In the genomic region with DNA sequence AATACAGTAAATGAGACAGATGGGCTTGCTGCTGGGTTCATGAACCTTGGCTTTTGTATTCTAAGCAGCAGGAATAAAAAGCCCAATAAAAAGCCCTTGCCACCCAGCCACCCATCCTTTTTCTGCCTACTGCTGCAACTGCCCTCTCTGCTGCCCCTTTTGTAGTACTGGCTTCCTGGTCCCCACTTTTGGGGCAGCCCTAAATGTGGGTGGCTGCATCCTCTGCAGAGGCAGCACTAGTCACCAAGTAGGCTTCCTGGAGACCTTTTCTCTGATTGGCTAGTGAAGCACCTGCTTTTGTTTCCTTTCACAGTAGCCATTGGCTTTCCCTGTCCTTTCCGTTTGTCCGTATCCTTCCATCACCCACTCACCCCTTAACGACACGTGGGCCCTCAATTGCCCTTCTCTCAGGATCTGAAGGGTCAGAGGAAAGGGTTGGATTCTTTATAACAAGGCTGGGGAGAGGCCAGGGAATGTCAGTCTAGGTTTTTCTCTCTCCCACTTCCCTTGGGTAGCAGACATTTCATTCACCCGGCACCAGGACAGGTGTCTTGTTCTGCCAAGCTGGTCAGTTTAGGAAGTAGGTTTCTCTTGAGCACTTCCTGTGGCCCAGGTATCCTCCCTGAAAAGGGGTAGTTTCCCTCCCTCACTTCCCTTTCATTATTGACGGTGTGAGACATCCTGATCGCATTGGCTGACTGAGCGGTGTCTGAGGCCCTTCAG, we compare ENCODE assay signal across 9 mouse cellular contexts. TPM values are rescaled to one million over a fixed set of nuclear protein-coding genes. Genes with fewer than 3 reads are reported as not detected.
A peak's percentile ranks its signal among the peaks of the same experiment; 100 is the strongest.
DNase-seq lines count a peak whose midpoint lies in the region; ATAC-seq and TF ChIP-seq lines count a peak whose summit lies in the region.
"Had no signal": no experiment of that assay in that cellular context is flagged by ENCODE, and none has a peak within 500 bp of the region (broad histone marks: within the 10 kb centered on the region; RNA-seq: fewer than 3 reads in every experiment).

No protein-coding gene starts in this region.

- DNase-seq in heart, adult 18-20 months, result no peak
- peak; percentile 38 for DNase-seq in 416B (ENCODE audit: low read depth)
- no peak for DNase-seq in Muller cell, postnatal 12 days (ENCODE audit: inconsistent ontology term)
- no peak for DNase-seq in kidney, postnatal 10 days

- H3K36me3 ChIP-seq in heart, embryonic 11.5 days (ENCODE audit: control insufficient read depth, insufficient read depth, low read length), result peaks cover 10% of the 10 kb centered on the region
- H3K36me3 ChIP-seq in embryonic facial prominence, embryonic 12.5 days, result peaks cover 28% of the 10 kb centered on the region
- peaks cover 31% of the 10 kb centered on the region for H3K36me3 ChIP-seq in intestine, postnatal 0 days (ENCODE audit: control insufficient read depth, insufficient read depth)
- peaks cover 24% of the 10 kb centered on the region for H3K36me3 ChIP-seq in neural tube, embryonic 15.5 days

- no peak for ATAC-seq in heart, embryonic 11.5 days (replicated peaks; ENCODE audit: insufficient number of reproducible peaks, low FRiP score, low TSS enrichment)
- ATAC-seq in embryonic facial prominence, embryonic 12.5 days (ENCODE audit: insufficient number of reproducible peaks, insufficient read depth, low FRiP score, low TSS enrichment), result no peak
- ATAC-seq in intestine, postnatal 0 days, result no peak
- ATAC-seq in neural tube, embryonic 15.5 days (ENCODE audit: low FRiP score), result no peak

- peak overlapping the region; percentile 96 for H3K27ac ChIP-seq in heart, embryonic 11.5 days (ENCODE audit: low read depth, low read length)
- H3K27ac ChIP-seq in embryonic facial prominence, embryonic 12.5 days, result peak overlapping the region; percentile 84
- peak overlapping the region; percentile 99 for H3K27ac ChIP-seq in intestine, postnatal 0 days (ENCODE audit: low read depth, low read length)
- H3K27ac ChIP-seq in neural tube, embryonic 15.5 days (replicated peaks), result peak overlapping the region; percentile 84

- 28% methylated on average over 8 of the region's 8 CpGs for WGBS in heart, embryonic 11.5 days (ENCODE audit: insufficient replicate concordance)
- 25% methylated on average over 8 of the region's 8 CpGs for WGBS in embryonic facial prominence, embryonic 12.5 days
- WGBS in intestine, postnatal 0 days, result 21% methylated on average over 8 of the region's 8 CpGs
- WGBS in neural tube, embryonic 15.5 days, result 9% methylated on average over 8 of the region's 8 CpGs

- H3K4me1 ChIP-seq in heart, embryonic 11.5 days (ENCODE audit: control insufficient read depth, insufficient read depth, low read length), result peaks cover 48% of the 10 kb centered on the region
- H3K4me1 ChIP-seq in embryonic facial prominence, embryonic 12.5 days, result peaks cover 44% of the 10 kb centered on the region
- peaks cover 11% of the 10 kb centered on the region; the same call in 1 of the 2 replicates for H3K4me1 ChIP-seq in intestine, postnatal 0 days (replicated peaks; ENCODE audit: control insufficient read depth, insufficient read depth, low read length)
- peaks cover 67% of the 10 kb centered on the region for H3K4me1 ChIP-seq in neural tube, embryonic 15.5 days

- no peaks in the 10 kb centered on the region for H3K27me3 ChIP-seq in heart, embryonic 11.5 days (ENCODE audit: control insufficient read depth, insufficient read depth, low read length)
- no peaks in the 10 kb centered on the region for H3K27me3 ChIP-seq in embryonic facial prominence, embryonic 12.5 days
- no peaks in the 10 kb centered on the region for H3K27me3 ChIP-seq in intestine, postnatal 0 days (replicated peaks; ENCODE audit: control insufficient read depth, insufficient read depth, low read length)
- no peaks in the 10 kb centered on the region for H3K27me3 ChIP-seq in neural tube, embryonic 15.5 days (replicated peaks)
- H3K27me3 ChIP-seq: Patski had no signal

- no peak for TF ChIP-seq CTCF in intestine, postnatal 0 days (IDR thresholded peaks at IDR 0.05; ENCODE audit: low read depth)

- H3K9me3 ChIP-seq in heart, embryonic 11.5 days (replicated peaks; ENCODE audit: control insufficient read depth, low read length), result no peaks in the 10 kb centered on the region
- no peaks in the 10 kb centered on the region for H3K9me3 ChIP-seq in embryonic facial prominence, embryonic 12.5 days
- H3K9me3 ChIP-seq in intestine, postnatal 0 days (ENCODE audit: control insufficient read depth), result no peaks in the 10 kb centered on the region
- no peaks in the 10 kb centered on the region for H3K9me3 ChIP-seq in neural tube, embryonic 15.5 days (replicated peaks)

- H3K4me2 ChIP-seq in heart, embryonic 11.5 days, result peak overlapping the region; percentile 94
- peak overlapping the region; percentile 81 for H3K4me2 ChIP-seq in embryonic facial prominence, embryonic 12.5 days (replicated peaks)
- peak overlapping the region; percentile 85 for H3K4me2 ChIP-seq in intestine, postnatal 0 days (replicated peaks; ENCODE audit: low read depth)
- H3K4me2 ChIP-seq in neural tube, embryonic 15.5 days, result peak overlapping the region; percentile 95

- H3K9ac ChIP-seq in heart, embryonic 11.5 days (ENCODE audit: low read depth, low read length), result peak overlapping the region; percentile 70; the same call in 1 of the 2 replicates
- peak overlapping the region; percentile 53; the same call in 1 of the 2 replicates for H3K9ac ChIP-seq in embryonic facial prominence, embryonic 12.5 days
- H3K9ac ChIP-seq in intestine, postnatal 0 days (ENCODE audit: low read depth, low read length), result peak overlapping the region; percentile 96
- peak overlapping the region; percentile 72 for H3K9ac ChIP-seq in neural tube, embryonic 15.5 days (replicated peaks)

- H3K4me3 ChIP-seq in heart, embryonic 11.5 days (ENCODE audit: low read depth, low read length), result peak overlapping the region; percentile 58
- peak overlapping the region; percentile 57 for H3K4me3 ChIP-seq in embryonic facial prominence, embryonic 12.5 days
- peak overlapping the region; percentile 56 for H3K4me3 ChIP-seq in intestine, postnatal 0 days (ENCODE audit: low read depth, low read length)
- H3K4me3 ChIP-seq in neural tube, embryonic 15.5 days (replicated peaks), result peak overlapping the region; percentile 58

RNA-seq across cellular contexts. Expression of a gene that starts 3.2 kb away (rescaled TPM):
- 6.2 and 6.3 TPM in 2 replicates for polyA plus RNA-seq in heart, embryonic 11.5 days (2014; fragmentation: Nextera tagmentation; extraction: Ambion mirVana)
- 10 to 100 TPM; 38.8 to 48.5 TPM for total RNA-seq in heart, adult 18-20 months (2021)
- polyA plus RNA-seq in embryonic facial prominence, embryonic 12.5 days (2016; fragmentation: Nextera tagmentation; extraction: Ambion mirVana), result 11.4 and 11.5 TPM in 2 replicates
- 7.2 and 11.3 TPM in 2 replicates for polyA plus RNA-seq in intestine, postnatal 0 days (2015; fragmentation: Nextera tagmentation; extraction: Ambion mirVana)
- 10.0 and 11.9 TPM in 2 replicates for polyA plus RNA-seq in neural tube, embryonic 15.5 days (2015; fragmentation: Nextera tagmentation; extraction: Ambion mirVana)

RNA-seq across cellular contexts. Expression of a gene that starts 9.9 kb away (rescaled TPM):
- 89.7 and 94.7 TPM in 2 replicates for polyA plus RNA-seq in heart, embryonic 11.5 days (2014; fragmentation: Nextera tagmentation; extraction: Ambion mirVana)
- total RNA-seq in heart, adult 18-20 months (2021), result 10 to 100 TPM; 53.9 to 55.4 TPM
- polyA plus RNA-seq in embryonic facial prominence, embryonic 12.5 days (2016; fragmentation: Nextera tagmentation; extraction: Ambion mirVana), result 84.3 and 85.0 TPM in 2 replicates
- 45.3 and 50.3 TPM in 2 replicates for polyA plus RNA-seq in intestine, postnatal 0 days (2015; fragmentation: Nextera tagmentation; extraction: Ambion mirVana)
- polyA plus RNA-seq in neural tube, embryonic 15.5 days (2015; fragmentation: Nextera tagmentation; extraction: Ambion mirVana), result 347 and 355 TPM in 2 replicates

RNA-seq across cellular contexts. Expression of a gene that starts 22.0 kb away (rescaled TPM):
- polyA plus RNA-seq in heart, embryonic 11.5 days (2014; fragmentation: Nextera tagmentation; extraction: Ambion mirVana), result 0.35 and 0.64 TPM in 2 replicates
- total RNA-seq in heart, adult 18-20 months (2021), result under 1 TPM in 1 of 2 experiments, not detected in 1; 0.15 TPM
- polyA plus RNA-seq in embryonic facial prominence, embryonic 12.5 days (2016; fragmentation: Nextera tagmentation; extraction: Ambion mirVana), result 0.65 and 0.73 TPM in 2 replicates
- 0.21 and 0.37 TPM in 2 replicates for polyA plus RNA-seq in intestine, postnatal 0 days (2015; fragmentation: Nextera tagmentation; extraction: Ambion mirVana)
- polyA plus RNA-seq in neural tube, embryonic 15.5 days (2015; fragmentation: Nextera tagmentation; extraction: Ambion mirVana), result 0.68 and 1.0 TPM in 2 replicates

RNA-seq across cellular contexts. Expression of a gene that starts 24.2 kb away (rescaled TPM):
- polyA plus RNA-seq in heart, embryonic 11.5 days (2014; fragmentation: Nextera tagmentation; extraction: Ambion mirVana), result 0.32 and 0.49 TPM in 2 replicates
- total RNA-seq in heart, adult 18-20 months (2021), result under 1 TPM; 0.23 to 0.27 TPM
- 0.14 and 0.40 TPM in 2 replicates for polyA plus RNA-seq in embryonic facial prominence, embryonic 12.5 days (2016; fragmentation: Nextera tagmentation; extraction: Ambion mirVana)
- polyA plus RNA-seq in intestine, postnatal 0 days (2015; fragmentation: Nextera tagmentation; extraction: Ambion mirVana), result 0.12 and 0.37 TPM in 2 replicates
- polyA plus RNA-seq in neural tube, embryonic 15.5 days (2015; fragmentation: Nextera tagmentation; extraction: Ambion mirVana), result 0.63 TPM in 2 replicates

RNA-seq across cellular contexts. Expression of a gene that starts 27.5 kb away (rescaled TPM):
- 0.37 and 0.39 TPM in 2 replicates for polyA plus RNA-seq in heart, embryonic 11.5 days (2014; fragmentation: Nextera tagmentation; extraction: Ambion mirVana)
- not detected for total RNA-seq in heart, adult 18-20 months (2021)
- 0.47 and 0.89 TPM in 2 replicates for polyA plus RNA-seq in embryonic facial prominence, embryonic 12.5 days (2016; fragmentation: Nextera tagmentation; extraction: Ambion mirVana)
- polyA plus RNA-seq in intestine, postnatal 0 days (2015; fragmentation: Nextera tagmentation; extraction: Ambion mirVana), result 0.31 and 0.82 TPM in 2 replicates
- 4.3 and 6.1 TPM in 2 replicates for polyA plus RNA-seq in neural tube, embryonic 15.5 days (2015; fragmentation: Nextera tagmentation; extraction: Ambion mirVana)
